Mouse (Mus musculus) gastrocnemius, postnatal 4 days (tissue): ENCODE measurements at regions not wholly inside any gene's neighbourhood (a gene's known extent, or its start where the extent isn't known, plus 50 kb on each side); places are given as distances from the start of the nearest gene placed in this dataset.
"Not testable (repeated sequence)": the region's sequence is repeated elsewhere in the genome, so short reads cannot be mapped to it uniquely, and the experiment has no call there.

ENCODE experiments used
- DNase-seq, 2 experiments: peaks; one replicate each; pipeline ENCODE4 v3.0.0; 2021 to 2022; ENCODE audit warnings: low spot score in 2 of 2, mixed read lengths in 2 of 2

- DNase-seq = peak in 1 of 2 experiments; percentile 29
Observed at GRCm38 (mm10) chrX:31170786-31171185, 53.3 kb downstream of the Btbd35f29 start.

- peak in 1 of 2 experiments; percentile 18 for DNase-seq
Observed at GRCm38 (mm10) chrX:31175549-31175948, 58.1 kb downstream of the Btbd35f29 start.

DNA sequence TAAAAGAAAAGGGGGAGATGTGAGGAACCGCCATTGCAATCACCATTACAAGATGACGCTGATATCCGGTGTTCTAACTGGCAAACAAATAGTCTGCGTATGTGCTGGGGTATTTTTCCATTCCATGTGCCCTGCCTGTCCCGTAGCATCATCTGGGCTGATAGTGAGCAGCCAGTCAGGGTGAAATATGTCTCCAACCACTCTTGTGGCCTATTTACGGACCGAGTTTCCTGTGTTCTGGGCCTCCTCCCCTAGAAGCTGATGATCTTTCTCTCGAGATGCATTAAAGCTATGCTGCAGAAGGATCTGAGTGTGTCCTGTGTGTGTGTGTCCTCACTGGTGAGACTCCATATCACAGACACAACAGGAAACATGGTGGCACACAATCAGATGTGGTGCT is 58.7 kb downstream of the Btbd35f29 start:
- DNase-seq = not testable (repeated sequence)
